Mouse (Mus musculus): ENCODE data around the gene Mterf4. TPM values are rescaled to one million over a fixed set of nuclear protein-coding genes. Genes with fewer than 3 reads are reported as not detected.
A peak's percentile ranks its signal among the peaks of the same experiment; 100 is the strongest.

Gene Mterf4
- polyA plus RNA-seq, 2 experiments: 20.3 to 23.6 TPM

- H3K9me3 ChIP-seq (ENCODE audit: control insufficient read depth, low read length): no peaks in the 10 kb centered on the region
- no peak overlapping the region for H3K4me2 ChIP-seq (replicated peaks; ENCODE audit: low read depth, low read length, severe bottlenecking)
- H3K36me3 ChIP-seq (ENCODE audit: control insufficient read depth, insufficient read depth, low read length): peaks cover 43% of the 10 kb centered on the region
- no peak for DNase-seq (ENCODE audit: low spot score)
- H3K27ac ChIP-seq (replicated peaks; ENCODE audit: low read depth, low read length): no peak overlapping the region
- WGBS: 77% methylated on average over 7 of the region's 7 CpGs
- TF ChIP-seq POLR2A (IDR thresholded peaks at IDR 0.05; ENCODE audit: borderline replicate concordance, extremely low read depth, insufficient read depth, insufficient read length): no peak
- no peak overlapping the region for H3K4me3 ChIP-seq (replicated peaks; ENCODE audit: low read length)
- H3K9ac ChIP-seq (ENCODE audit: low read depth, low read length, severe bottlenecking): no peak overlapping the region
- H3K4me1 ChIP-seq (ENCODE audit: control insufficient read depth, insufficient read depth, low read length): no peaks in the 10 kb centered on the region
- no peaks in the 10 kb centered on the region for H3K27me3 ChIP-seq (ENCODE audit: control insufficient read depth, insufficient read depth, low read length)
- ATAC-seq (ENCODE audit: low FRiP score, low read depth): no peak
Measured at GRCm38 (mm10) chr1:93277041-93277440, 28.7 kb downstream of the Mterf4 start.

GRCm38 (mm10) chr1:93275561-93275960, 30.2 kb downstream of the Mterf4 start:
- DNase-seq (ENCODE audit: low spot score) (no peak), ATAC-seq (ENCODE audit: low FRiP score, low read depth) (no peak)
- Histone ChIP-seq H3K36me3 (ENCODE audit: control insufficient read depth, insufficient read depth, low read length) (peaks cover 47% of the 10 kb centered on the region), H3K9me3 (ENCODE audit: control insufficient read depth, low read length) (no peaks in the 10 kb centered on the region), H3K9ac (ENCODE audit: low read depth, low read length, severe bottlenecking) (no peak overlapping the region), H3K27me3 (ENCODE audit: control insufficient read depth, insufficient read depth, low read length) (no peaks in the 10 kb centered on the region), H3K4me3 (replicated peaks; ENCODE audit: low read length) (no peak overlapping the region), H3K27ac (replicated peaks; ENCODE audit: low read depth, low read length) (no peak overlapping the region), H3K4me2 (replicated peaks; ENCODE audit: low read depth, low read length, severe bottlenecking) (no peak overlapping the region), H3K4me1 (ENCODE audit: control insufficient read depth, insufficient read depth, low read length) (no peaks in the 10 kb centered on the region)
- no peak for TF ChIP-seq POLR2A (IDR thresholded peaks at IDR 0.05; ENCODE audit: borderline replicate concordance, extremely low read depth, insufficient read depth, insufficient read length)
- WGBS: 86% methylated on average over 6 of the region's 6 CpGs

- ATAC-seq (ENCODE audit: low FRiP score, low read depth) (peak; percentile 35; the same call in 1 of the 2 replicates), DNase-seq (ENCODE audit: low spot score) (peak; percentile 61)
- H3K4me2 ChIP-seq (replicated peaks; ENCODE audit: low read depth, low read length, severe bottlenecking): no peak overlapping the region
- H3K27me3 ChIP-seq (ENCODE audit: control insufficient read depth, insufficient read depth, low read length): no peaks in the 10 kb centered on the region
- TF ChIP-seq POLR2A (IDR thresholded peaks at IDR 0.05; ENCODE audit: borderline replicate concordance, extremely low read depth, insufficient read depth, insufficient read length): no peak
- 3% methylated on average over 11 of the region's 16 CpGs for WGBS
- H3K9ac ChIP-seq (ENCODE audit: low read depth, low read length, severe bottlenecking): no peak overlapping the region
- H3K27ac ChIP-seq (replicated peaks; ENCODE audit: low read depth, low read length): no peak overlapping the region
- no peaks in the 10 kb centered on the region for H3K9me3 ChIP-seq (ENCODE audit: control insufficient read depth, low read length)
- peaks cover 45% of the 10 kb centered on the region for H3K36me3 ChIP-seq (ENCODE audit: control insufficient read depth, insufficient read depth, low read length)
- no peaks in the 10 kb centered on the region for H3K4me1 ChIP-seq (ENCODE audit: control insufficient read depth, insufficient read depth, low read length)
- no peak overlapping the region for H3K4me3 ChIP-seq (replicated peaks; ENCODE audit: low read length)
Measured at GRCm38 (mm10) chr1:93272409-93272821, 33.3 kb downstream of the Mterf4 start.

GRCm38 (mm10) chr1:93271751-93272150, 34.0 kb downstream of the Mterf4 start:
- H3K9ac ChIP-seq (ENCODE audit: low read depth, low read length, severe bottlenecking): no peak overlapping the region
- H3K4me3 ChIP-seq (replicated peaks; ENCODE audit: low read length): no peak overlapping the region
- H3K27me3 ChIP-seq (ENCODE audit: control insufficient read depth, insufficient read depth, low read length): no peaks in the 10 kb centered on the region
- no peaks in the 10 kb centered on the region; the same call in 1 of the 2 replicates for H3K4me1 ChIP-seq (ENCODE audit: control insufficient read depth, insufficient read depth, low read length)
- no peaks in the 10 kb centered on the region for H3K9me3 ChIP-seq (ENCODE audit: control insufficient read depth, low read length)
- 80% methylated on average over 5 of the region's 6 CpGs for WGBS
- DNase-seq (ENCODE audit: low spot score) (no peak), ATAC-seq (ENCODE audit: low FRiP score, low read depth) (no peak)
- no peak overlapping the region for H3K4me2 ChIP-seq (replicated peaks; ENCODE audit: low read depth, low read length, severe bottlenecking)
- peaks cover 41% of the 10 kb centered on the region for H3K36me3 ChIP-seq (ENCODE audit: control insufficient read depth, insufficient read depth, low read length)
- H3K27ac ChIP-seq (replicated peaks; ENCODE audit: low read depth, low read length): no peak overlapping the region
- TF ChIP-seq POLR2A (IDR thresholded peaks at IDR 0.05; ENCODE audit: borderline replicate concordance, extremely low read depth, insufficient read depth, insufficient read length): no peak

GRCm38 (mm10) chr1:93270516-93271240, 35.0 kb downstream of the Mterf4 start:
- peaks cover 35% of the 10 kb centered on the region for H3K36me3 ChIP-seq (ENCODE audit: control insufficient read depth, insufficient read depth, low read length)
- no peak for TF ChIP-seq POLR2A (IDR thresholded peaks at IDR 0.05; ENCODE audit: borderline replicate concordance, extremely low read depth, insufficient read depth, insufficient read length)
- no peaks in the 10 kb centered on the region for H3K27me3 ChIP-seq (ENCODE audit: control insufficient read depth, insufficient read depth, low read length)
- no peak overlapping the region for H3K9ac ChIP-seq (ENCODE audit: low read depth, low read length, severe bottlenecking)
- no peak overlapping the region for H3K4me3 ChIP-seq (replicated peaks; ENCODE audit: low read length)
- H3K9me3 ChIP-seq (ENCODE audit: control insufficient read depth, low read length): no peaks in the 10 kb centered on the region
- no peak for ATAC-seq (ENCODE audit: low FRiP score, low read depth)
- whole genome bisulfite sequencing: 47% methylated on average over 3 of the region's 3 CpGs
- H3K4me2 ChIP-seq (replicated peaks; ENCODE audit: low read depth, low read length, severe bottlenecking): no peak overlapping the region
- H3K4me1 ChIP-seq (ENCODE audit: control insufficient read depth, insufficient read depth, low read length): peaks cover 5% of the 10 kb centered on the region; the same call in 1 of the 2 replicates
- H3K27ac ChIP-seq (replicated peaks; ENCODE audit: low read depth, low read length): no peak overlapping the region
- no peak for DNase-seq (ENCODE audit: low spot score)

All from limb, embryonic 14.5 days (tissue).